Mouse (Mus musculus) olfactory bulb, adult 2 months (tissue): ENCODE data around the gene Dse.

Experiments used
- CTCF ChIP-seq: fragments of 200-500 bp; IDR thresholded peaks from 2 replicates; pipeline ENCODE4 v1.5.1; 2012; ENCODE audit warnings: low read depth, mild to moderate bottlenecking, low read length, moderate library complexity; ENCODE audit not compliant: insufficient read depth
- POLR2A ChIP-seq: fragments of 200-500 bp; IDR thresholded peaks from 2 replicates; pipeline ENCODE4 v1.6.1; 2012; ENCODE audit warnings: mild to moderate bottlenecking, low read depth, low read length, moderate library complexity; ENCODE audit not compliant: insufficient read depth

DNA sequence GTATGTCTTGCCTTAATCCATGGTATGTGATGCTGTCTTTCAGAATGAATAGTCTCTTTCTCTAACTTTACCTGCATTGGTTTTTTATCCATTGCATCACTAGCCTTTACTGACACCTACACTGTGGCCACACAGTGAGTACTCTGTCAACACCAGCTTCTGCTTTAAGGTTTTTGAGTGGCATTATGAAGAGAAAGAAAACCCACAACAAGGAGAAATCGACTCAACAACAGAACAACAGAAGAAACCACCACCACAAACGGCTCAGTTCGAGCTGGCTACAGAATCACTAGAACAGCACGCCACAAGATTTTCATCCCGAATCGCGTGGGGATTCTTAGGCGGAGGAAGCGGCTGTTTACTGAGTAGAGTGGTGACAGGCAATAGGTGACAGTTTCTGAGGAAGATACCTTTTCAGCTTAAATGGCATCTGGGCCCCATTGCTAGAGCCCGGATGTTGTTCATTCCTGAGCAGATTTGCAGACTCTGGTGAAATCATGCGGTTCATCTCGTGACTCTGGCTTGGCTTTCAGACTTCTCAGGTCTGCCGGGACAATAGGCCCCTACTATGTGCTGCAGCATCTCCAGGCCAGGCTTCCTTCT, 96.6 kb downstream of the Dse start:
- no peak for TF ChIP-seq CTCF
- no peak for TF ChIP-seq POLR2A
